Mouse (Mus musculus): Measurements from ENCODE around the gene Erc1.

DNA sequence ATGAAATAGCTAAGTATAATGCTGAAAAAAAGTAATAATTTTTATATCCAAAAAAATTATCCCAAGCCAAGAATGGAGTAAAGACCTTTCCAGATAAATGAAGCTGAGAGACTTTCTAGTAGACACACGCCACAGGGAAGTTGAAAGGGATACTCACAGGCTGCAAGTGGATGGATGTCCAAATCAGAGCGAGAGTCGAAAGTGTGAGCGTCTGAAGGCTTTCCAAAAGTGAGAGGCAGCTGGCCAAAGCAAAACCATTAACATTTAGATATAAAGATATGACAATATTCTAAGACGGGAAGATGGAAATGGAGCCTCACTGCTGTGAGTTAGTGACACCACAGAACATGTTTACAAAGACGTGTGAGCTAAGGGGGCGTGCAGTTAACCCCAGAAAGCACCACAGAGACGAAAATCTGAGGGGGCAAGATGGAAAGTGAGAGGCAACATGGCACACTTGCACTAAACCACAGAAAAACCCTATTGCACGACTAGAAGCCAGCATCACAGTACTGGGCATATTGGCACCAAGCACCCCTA lies 314.7 kb downstream of the Erc1 start:
- TF ChIP-seq MYOD1 (IDR thresholded peaks at IDR 0.05; ENCODE audit: control insufficient read depth in 1 of 3, insufficient read length in 2 of 3, low read depth in 2 of 3): no peak
- TF ChIP-seq USF1 (IDR thresholded peaks at IDR 0.05; ENCODE audit: low read depth): no peak
- no peak for TF ChIP-seq POLR2A (IDR thresholded peaks at IDR 0.05; ENCODE audit: insufficient read length, low read depth)
- no peak for TF ChIP-seq MYOG (IDR thresholded peaks at IDR 0.05; ENCODE audit: control insufficient read depth in 1 of 3, insufficient read depth in 1 of 3, insufficient read length in 2 of 3, low read depth in 2 of 3)
- TF ChIP-seq SRF (IDR thresholded peaks at IDR 0.05; ENCODE audit: control insufficient read depth, insufficient read length, low read depth): no peak
- TF ChIP-seq POLR2AphosphoS2 (IDR thresholded peaks at IDR 0.05; ENCODE audit: insufficient read length, low read depth): no peak
- no peak for TF ChIP-seq MAX (IDR thresholded peaks at IDR 0.05; ENCODE audit: low read depth)
- no peak for TF ChIP-seq CEBPB (IDR thresholded peaks at IDR 0.05; ENCODE audit: insufficient read depth, poor library complexity, severe bottlenecking)
- no peak for TF ChIP-seq TCF12 (IDR thresholded peaks at IDR 0.05; ENCODE audit: insufficient read depth, poor library complexity, severe bottlenecking)
- no peak for TF ChIP-seq E2F4 (IDR thresholded peaks at IDR 0.05; ENCODE audit: insufficient read depth)
